Mouse (Mus musculus) erythroblast, embryonic 14.5 days (primary cell): ENCODE measurements around the gene Rnf144b. TPM values are rescaled to one million over a fixed set of nuclear protein-coding genes. Genes with fewer than 3 reads are reported as not detected.

Source experiments
- H3K27me3 ChIP-seq: 2 replicates; pipeline ENCODE4 v1.6.1; 2012; ENCODE audit warnings: inconsistent platforms; ENCODE audit not compliant: control insufficient read depth
- H3K36me3 ChIP-seq: 2 replicates; pipeline ENCODE4 v1.6.1; 2012; ENCODE audit warnings: mild to moderate bottlenecking, inconsistent platforms; ENCODE audit not compliant: control insufficient read depth
- H3K4me1 ChIP-seq: 2 replicates; pipeline ENCODE4 v1.6.1; 2012; ENCODE audit warnings: inconsistent platforms; ENCODE audit not compliant: control insufficient read depth
- H3K4me3 ChIP-seq: replicated peaks from 2 replicates; pipeline ENCODE3; 2012; ENCODE audit warnings: moderate library complexity, mild to moderate bottlenecking, inconsistent platforms
- H3K9me3 ChIP-seq: 2 replicates; pipeline ENCODE4 v1.6.1; 2012; ENCODE audit warnings: low read length, inconsistent platforms, mixed read lengths; ENCODE audit not compliant: control insufficient read depth
- GATA1 ChIP-seq: IDR thresholded peaks from 2 replicates; pipeline ENCODE4 v1.6.1; 2012; ENCODE audit warnings: low read length, inconsistent platforms, mixed read lengths
- TAL1 ChIP-seq: IDR thresholded peaks from 3 replicates; pipeline ENCODE4 v1.6.1; 2012; ENCODE audit warnings: low read length, inconsistent platforms, mixed read lengths
- polyA plus RNA-seq: library from polyadenylated mRNA; stranded (reverse); fragments of >175 nt; gene quantifications from 2 replicates; pipeline ENCODE4 v1.2.3, GENCODE M21; 2012

Rnf144b gene
- polyA plus RNA-seq, 1 experiment, result not detected

DNA sequence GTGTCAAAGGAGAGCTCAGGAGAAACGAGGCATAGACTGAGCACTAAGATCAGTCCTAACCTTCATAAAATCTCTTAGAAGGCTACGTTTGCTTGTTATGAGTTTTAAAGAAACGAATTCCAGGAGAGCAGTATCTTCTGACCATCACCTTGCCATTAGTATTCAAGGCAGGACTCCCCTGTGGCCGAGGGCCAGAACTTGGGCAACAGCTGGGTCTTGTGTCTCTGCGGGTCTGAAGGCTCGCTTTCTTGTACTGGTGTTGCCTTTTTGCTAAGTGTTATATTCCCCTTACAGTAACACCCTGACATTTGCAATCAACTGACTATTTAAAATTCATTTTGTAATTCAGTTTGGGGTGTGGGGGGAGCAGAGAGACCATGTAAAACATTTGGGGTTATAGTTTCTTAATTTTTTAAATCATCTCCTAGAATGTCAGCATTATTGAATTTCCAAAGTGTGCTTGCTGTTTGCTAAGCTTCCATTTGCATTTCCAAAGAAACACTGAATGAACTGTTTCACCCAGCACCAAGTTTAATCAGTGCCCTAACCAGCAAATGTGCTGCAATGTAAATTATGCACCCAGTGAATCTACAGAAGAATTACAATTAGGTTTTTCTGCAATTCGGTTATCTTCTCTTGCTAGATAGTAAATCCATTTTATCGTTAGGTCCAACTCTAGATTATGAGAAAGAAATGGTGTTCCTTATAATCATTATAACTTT, 126.0 kb downstream of the Rnf144b start:
- TF ChIP-seq TAL1 (no peak), GATA1 (no peak)
- H3K9me3 ChIP-seq, result no peaks in the 10 kb centered on the region; the same call in 1 of the 2 replicates
- H3K27me3 ChIP-seq, result no peaks in the 10 kb centered on the region
- H3K4me1 ChIP-seq, result peaks cover 9% of the 10 kb centered on the region
- no peak overlapping the region for H3K4me3 ChIP-seq
- H3K36me3 ChIP-seq, result peaks cover 16% of the 10 kb centered on the region

DNA sequence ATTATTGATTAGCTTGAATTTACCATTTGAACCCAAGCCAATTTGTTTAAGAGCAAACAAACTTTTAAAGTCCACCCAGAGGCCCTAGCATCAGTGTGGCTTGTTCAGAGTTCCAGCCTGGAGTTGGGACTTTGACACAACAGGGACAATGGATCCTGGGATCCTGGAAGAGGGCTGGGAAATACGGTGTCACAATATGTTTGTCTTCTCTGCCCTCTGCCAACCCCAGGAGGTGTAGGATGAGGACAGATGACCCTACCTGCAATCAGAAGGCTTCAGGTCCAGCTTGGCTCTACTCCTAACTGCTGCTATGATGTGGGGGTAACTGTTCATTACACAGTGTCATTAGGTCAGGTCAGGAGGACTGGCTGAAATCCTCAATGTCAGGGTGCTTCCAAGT, 128.2 kb downstream of the Rnf144b start:
- Histone ChIP-seq H3K36me3 (no peaks in the 10 kb centered on the region), H3K4me1 (no peaks in the 10 kb centered on the region), H3K9me3 (no peaks in the 10 kb centered on the region), H3K27me3 (no peaks in the 10 kb centered on the region), H3K4me3 (no peak overlapping the region)
- TF ChIP-seq TAL1 (no peak), GATA1 (no peak)

DNA sequence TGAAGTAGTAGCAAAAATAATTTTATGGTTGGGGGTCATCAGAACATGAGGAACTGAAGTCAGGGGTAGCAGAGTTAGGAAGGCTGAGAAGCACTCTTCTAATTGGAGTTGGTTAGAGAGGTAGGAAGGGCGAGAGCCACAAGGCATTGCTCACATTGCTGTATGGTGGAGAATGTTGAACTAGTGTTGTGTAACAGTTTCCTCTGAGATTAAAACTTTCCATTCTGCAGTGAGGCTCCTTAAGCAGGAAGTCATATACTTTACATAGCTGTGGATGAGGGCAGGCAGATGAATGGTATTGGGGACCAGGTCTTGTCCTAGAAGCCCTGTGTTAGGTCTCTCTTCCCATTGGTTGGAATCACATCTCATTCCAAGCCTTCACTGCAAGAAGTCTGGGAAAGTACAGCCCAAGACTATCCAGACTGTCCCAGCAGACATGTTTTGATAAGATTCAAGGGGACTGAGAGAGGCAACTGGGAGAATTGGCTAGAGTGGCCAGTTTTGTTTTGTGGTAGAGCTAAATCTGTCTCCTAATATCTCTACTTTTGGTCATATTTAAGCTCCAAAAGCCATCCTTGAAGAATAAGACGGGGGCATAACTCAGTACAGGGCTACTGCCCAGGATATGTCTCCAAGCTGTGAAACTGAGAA, 128.8 kb downstream of the Rnf144b start:
- no peaks in the 10 kb centered on the region for H3K27me3 ChIP-seq
- TF ChIP-seq GATA1, result no peak
- no peak for TF ChIP-seq TAL1
- H3K9me3 ChIP-seq, result no peaks in the 10 kb centered on the region
- no peaks in the 10 kb centered on the region for H3K36me3 ChIP-seq
- no peak overlapping the region for H3K4me3 ChIP-seq
- H3K4me1 ChIP-seq, result no peaks in the 10 kb centered on the region

DNA sequence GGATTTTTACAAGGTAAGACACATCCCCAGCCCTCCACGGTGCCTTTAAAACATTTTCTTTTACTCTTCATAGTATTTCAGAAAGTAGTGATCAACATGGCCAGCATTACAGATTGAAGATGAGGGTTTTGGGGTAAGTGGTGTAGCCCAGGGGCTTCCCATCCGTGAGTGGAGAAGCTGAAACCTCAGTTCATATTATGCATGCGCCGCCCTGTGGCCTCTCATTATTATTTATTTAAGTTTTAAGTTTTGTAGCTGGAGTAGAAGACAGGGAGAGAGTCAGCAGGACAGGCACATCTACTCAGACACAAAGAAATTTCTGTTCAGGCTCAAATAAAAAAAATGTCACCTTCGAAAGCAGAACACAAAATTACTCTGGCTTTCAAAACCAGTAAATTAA, 131.3 kb downstream of the Rnf144b start:
- Histone ChIP-seq H3K27me3 (no peaks in the 10 kb centered on the region), H3K4me3 (no peak overlapping the region), H3K4me1 (no peaks in the 10 kb centered on the region), H3K36me3 (no peaks in the 10 kb centered on the region), H3K9me3 (no peaks in the 10 kb centered on the region)
- TF ChIP-seq GATA1, result no peak
- TF ChIP-seq TAL1, result no peak

DNA sequence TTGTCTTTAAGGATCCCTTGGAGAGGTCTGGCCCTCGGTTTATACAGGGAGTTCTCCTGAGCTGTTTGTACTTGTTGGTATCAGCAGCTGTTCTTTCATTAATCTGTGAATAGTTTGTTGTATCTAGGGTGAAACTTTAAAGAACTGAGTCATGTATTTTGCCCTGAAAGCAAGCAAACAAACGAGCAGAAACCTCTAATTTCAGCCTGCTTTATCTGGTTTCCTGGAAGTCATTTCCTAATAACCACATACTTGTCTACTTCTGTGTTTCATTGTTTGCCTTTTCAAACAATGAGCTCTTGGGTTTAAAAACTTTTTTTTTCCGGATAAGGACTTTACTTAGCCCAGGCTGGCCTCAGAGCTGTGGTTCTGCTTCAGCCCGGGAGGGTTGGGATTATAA, 136.8 kb downstream of the Rnf144b start:
- no peaks in the 10 kb centered on the region for H3K9me3 ChIP-seq
- no peaks in the 10 kb centered on the region for H3K4me1 ChIP-seq
- H3K27me3 ChIP-seq, result no peaks in the 10 kb centered on the region

DNA sequence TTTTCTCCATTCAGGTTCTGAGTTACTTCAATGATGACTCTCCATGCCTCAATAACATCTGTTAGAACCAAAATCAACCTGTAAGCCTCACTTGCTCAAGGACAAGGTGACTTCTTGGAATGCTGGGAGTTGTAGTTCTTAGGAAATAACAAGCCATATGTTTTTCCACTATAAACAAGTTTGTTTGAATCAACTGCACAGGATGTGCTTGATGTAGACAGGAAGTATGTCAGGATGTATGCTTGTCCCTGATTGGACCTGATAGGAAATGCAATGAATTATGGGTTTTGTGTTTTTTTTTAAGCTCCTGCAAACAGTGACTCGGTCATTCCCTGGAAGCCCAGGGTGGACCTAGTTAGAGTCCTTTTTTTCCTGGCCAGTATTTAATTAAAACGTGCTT, 139.5 kb downstream of the Rnf144b start:
- H3K27me3 ChIP-seq, result no peaks in the 10 kb centered on the region
- H3K36me3 ChIP-seq, result no peaks in the 10 kb centered on the region
- no peaks in the 10 kb centered on the region for H3K9me3 ChIP-seq
- TF ChIP-seq TAL1 (no peak), GATA1 (no peak)
- H3K4me3 ChIP-seq, result no peak overlapping the region
- H3K4me1 ChIP-seq, result no peaks in the 10 kb centered on the region

More for the DNA sequence above, 136.8 kb downstream of the Rnf144b start:
- Histone ChIP-seq H3K36me3 (no peaks in the 10 kb centered on the region), H3K4me3 (no peak overlapping the region)
- no peak for TF ChIP-seq GATA1
- no peak for TF ChIP-seq TAL1

DNA sequence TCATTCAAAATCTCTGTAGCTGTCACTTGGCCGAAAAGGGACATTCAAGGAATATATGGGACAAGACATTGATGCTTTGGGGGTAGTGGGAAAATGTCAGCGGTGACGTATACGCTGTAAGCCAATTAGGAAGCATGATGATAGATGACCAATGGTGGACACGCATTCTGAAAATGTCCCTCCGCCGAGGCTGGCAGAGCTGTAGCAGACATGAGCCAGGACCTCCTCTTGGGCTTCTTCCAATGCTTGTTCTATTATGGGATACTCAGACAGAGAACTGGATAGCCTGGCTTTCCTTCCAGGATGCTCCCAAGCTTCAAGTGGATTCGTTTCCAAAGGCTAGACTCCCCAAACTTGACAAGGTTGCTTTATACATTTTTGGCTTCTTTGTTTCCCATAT, 141.9 kb downstream of the Rnf144b start:
- Histone ChIP-seq H3K4me1 (no peaks in the 10 kb centered on the region), H3K27me3 (no peaks in the 10 kb centered on the region), H3K9me3 (peaks cover 4% of the 10 kb centered on the region), H3K4me3 (no peak overlapping the region), H3K36me3 (no peaks in the 10 kb centered on the region)
- TF ChIP-seq GATA1 (no peak), TAL1 (no peak)

DNA sequence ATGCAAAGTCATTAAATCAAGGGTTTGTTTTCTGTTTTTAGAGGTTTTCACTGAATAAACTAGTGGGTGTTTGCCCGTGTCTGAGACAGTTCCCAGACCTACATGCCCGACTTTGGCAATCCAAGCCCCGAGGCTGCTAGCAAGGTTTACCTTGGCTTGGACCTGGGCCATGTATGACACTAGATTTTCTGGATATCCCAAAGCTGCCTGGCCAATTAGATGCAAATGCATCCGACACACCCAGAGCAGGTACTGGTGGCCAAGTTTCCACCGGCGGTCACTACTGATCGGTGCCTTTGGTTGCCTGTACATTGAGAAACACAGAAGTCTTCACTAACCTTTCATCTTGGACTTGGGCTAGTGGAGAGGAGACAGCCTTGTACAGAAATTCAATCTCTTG, 144.0 kb downstream of the Rnf144b start:
- no peaks in the 10 kb centered on the region for H3K4me1 ChIP-seq
- H3K9me3 ChIP-seq, result peaks cover 4% of the 10 kb centered on the region
- H3K4me3 ChIP-seq, result no peak overlapping the region
- TF ChIP-seq GATA1, result no peak
- TF ChIP-seq TAL1, result no peak
- H3K27me3 ChIP-seq, result no peaks in the 10 kb centered on the region
- H3K36me3 ChIP-seq, result no peaks in the 10 kb centered on the region

DNA sequence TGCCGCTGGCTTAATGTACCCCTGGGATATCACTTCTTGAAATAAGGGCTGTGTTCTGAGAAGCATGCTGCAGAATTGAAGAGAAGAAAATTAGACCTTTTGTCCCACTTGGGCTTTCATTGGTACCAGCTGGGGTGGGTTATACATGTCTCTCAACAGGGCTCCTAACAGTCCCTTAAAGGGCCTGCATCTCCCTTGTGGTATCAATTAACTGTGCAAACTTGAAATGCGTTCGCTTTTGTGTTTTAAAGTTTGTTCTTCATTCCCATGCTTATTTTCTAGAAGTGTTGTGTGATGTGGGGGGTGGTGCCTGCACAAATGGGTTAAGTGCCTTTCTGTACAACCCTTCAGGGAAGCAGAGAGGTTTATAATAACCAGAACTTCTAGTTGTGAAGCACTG, 145.8 kb downstream of the Rnf144b start:
- TF ChIP-seq GATA1 (no peak), TAL1 (no peak)
- Histone ChIP-seq H3K4me3 (no peak overlapping the region), H3K4me1 (no peaks in the 10 kb centered on the region)

DNA sequence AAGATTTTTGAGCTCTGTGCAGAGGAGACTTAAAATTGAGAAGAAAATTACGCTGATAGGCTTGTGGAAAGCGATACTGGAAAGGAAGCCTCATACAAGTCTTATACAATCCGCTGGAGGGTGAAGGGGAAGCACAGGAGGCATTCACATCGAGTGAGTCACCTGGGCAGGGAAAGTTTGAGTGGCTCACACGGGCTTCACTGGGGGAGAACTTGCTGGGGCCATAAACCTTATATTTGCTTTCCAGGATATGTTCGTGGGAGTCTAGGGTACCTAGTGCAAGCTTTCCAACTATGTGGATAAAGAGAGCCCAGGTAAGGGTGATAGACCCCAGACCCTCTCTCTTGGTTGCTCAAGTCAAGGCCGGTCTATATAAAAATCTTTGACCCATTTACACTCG, 150.5 kb downstream of the Rnf144b start:
- Histone ChIP-seq H3K4me1 (no peaks in the 10 kb centered on the region), H3K27me3 (no peaks in the 10 kb centered on the region), H3K9me3 (no peaks in the 10 kb centered on the region), H3K36me3 (no peaks in the 10 kb centered on the region), H3K4me3 (no peak overlapping the region)
- TF ChIP-seq GATA1 (no peak), TAL1 (no peak)

More for the DNA sequence above, 145.8 kb downstream of the Rnf144b start:
- Histone ChIP-seq H3K9me3 (peaks cover 4% of the 10 kb centered on the region), H3K27me3 (no peaks in the 10 kb centered on the region), H3K36me3 (no peaks in the 10 kb centered on the region)
